Mouse (Mus musculus): ENCODE measurements around the gene Il18. TPM values are rescaled to one million over a fixed set of nuclear protein-coding genes. Genes with fewer than 3 reads are reported as not detected.
A peak's percentile ranks its signal among the peaks of the same experiment; 100 is the strongest.

The Il18 gene
- polyA plus RNA-seq, 1 experiment: 69.3 TPM

DNA sequence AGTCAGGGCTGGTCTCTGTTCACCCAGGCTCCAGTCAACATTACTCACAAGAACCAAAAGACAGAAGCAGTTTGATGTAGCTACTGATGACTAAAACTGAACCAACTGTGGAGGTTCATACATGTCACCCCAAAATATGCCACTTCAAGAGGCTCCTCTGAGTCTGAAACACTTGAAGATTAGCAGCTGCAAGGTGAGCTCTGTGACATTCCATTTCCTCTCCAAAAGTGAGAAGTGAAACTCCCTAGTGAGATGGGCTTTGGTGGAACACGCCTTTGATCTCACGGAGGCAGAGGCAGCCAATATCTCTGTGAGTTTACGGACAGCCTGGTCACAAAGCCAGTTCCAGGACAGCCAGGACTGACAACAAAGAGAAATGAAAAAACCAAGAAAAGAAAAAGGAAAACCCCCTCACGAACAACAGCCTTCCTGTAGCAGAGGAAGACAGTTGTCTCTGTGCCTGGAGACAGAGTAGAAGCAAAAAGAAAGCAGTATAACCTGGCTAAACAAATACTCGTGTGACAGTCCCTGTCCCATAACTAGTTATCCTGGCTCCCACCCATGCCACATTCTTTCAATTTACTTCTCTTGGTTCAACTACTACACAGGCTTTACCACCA is 6.7 kb upstream of the Il18 start:
- Histone ChIP-seq H3K27ac (ENCODE audit: insufficient read depth, low read length) (no peak overlapping the region), H3K4me3 (ENCODE audit: insufficient read depth, low read length) (no peak overlapping the region), H3K4me1 (ENCODE audit: control insufficient read depth, insufficient read depth, low read length) (no peaks in the 10 kb centered on the region)
- TF ChIP-seq CTCF (IDR thresholded peaks at IDR 0.05; ENCODE audit: extremely low read depth, insufficient read depth, low read length) (no peak), POLR2A (IDR thresholded peaks at IDR 0.05; ENCODE audit: extremely low read depth, insufficient read depth, low read length) (no peak)

DNA sequence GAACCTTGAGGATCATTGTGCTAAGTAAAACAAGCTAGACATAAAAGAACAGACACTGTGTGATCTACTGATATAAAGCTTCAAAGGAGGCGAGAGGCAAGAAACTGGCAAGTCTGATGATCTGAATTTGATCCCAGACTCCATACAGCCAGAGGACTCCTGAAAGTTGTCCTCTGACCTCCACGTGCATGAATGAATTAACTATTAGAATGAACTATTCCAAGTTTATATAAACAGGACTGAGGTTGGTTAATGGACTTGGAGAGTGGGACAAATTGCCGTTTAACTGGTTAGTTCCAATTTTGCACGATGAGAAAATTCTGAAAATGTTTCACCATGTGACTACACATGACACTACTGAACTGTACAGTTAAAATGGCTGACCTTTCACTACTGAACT is 5.7 kb upstream of the Il18 start:
- Histone ChIP-seq H3K27ac (ENCODE audit: insufficient read depth, low read length) (no peak overlapping the region), H3K4me1 (ENCODE audit: control insufficient read depth, insufficient read depth, low read length) (peaks cover under 1% of the 10 kb centered on the region; the same call in 1 of the 2 replicates), H3K4me3 (ENCODE audit: insufficient read depth, low read length) (no peak overlapping the region)
- TF ChIP-seq POLR2A (IDR thresholded peaks at IDR 0.05; ENCODE audit: extremely low read depth, insufficient read depth, low read length) (no peak), CTCF (IDR thresholded peaks at IDR 0.05; ENCODE audit: extremely low read depth, insufficient read depth, low read length) (no peak)

DNA sequence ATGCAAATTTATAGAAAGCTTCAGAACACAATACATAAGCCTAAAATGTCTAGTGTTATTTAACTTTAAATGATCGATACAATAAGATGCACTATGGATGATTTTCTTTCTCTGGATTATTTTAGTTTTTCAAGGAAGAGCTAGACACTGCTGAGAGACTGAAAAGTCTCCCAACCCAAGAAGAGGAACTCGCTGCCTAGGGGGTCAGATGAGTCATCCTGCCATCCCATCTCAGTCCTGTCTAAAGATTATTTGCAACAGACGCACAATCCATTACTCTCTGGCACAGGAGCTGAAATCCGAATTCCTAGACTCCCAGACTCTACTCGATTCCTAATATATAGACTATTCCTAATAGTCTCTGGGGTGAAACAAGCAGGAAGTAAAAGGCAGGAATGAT is 2.4 kb upstream of the Il18 start:
- no peak overlapping the region for H3K4me3 ChIP-seq (ENCODE audit: insufficient read depth, low read length)
- no peak overlapping the region for H3K27ac ChIP-seq (ENCODE audit: insufficient read depth, low read length)
- H3K4me1 ChIP-seq (ENCODE audit: control insufficient read depth, insufficient read depth, low read length): peaks cover 3% of the 10 kb centered on the region; the same call in 1 of the 2 replicates
- no peak for TF ChIP-seq CTCF (IDR thresholded peaks at IDR 0.05; ENCODE audit: extremely low read depth, insufficient read depth, low read length)
- no peak for TF ChIP-seq POLR2A (IDR thresholded peaks at IDR 0.05; ENCODE audit: extremely low read depth, insufficient read depth, low read length)

DNA sequence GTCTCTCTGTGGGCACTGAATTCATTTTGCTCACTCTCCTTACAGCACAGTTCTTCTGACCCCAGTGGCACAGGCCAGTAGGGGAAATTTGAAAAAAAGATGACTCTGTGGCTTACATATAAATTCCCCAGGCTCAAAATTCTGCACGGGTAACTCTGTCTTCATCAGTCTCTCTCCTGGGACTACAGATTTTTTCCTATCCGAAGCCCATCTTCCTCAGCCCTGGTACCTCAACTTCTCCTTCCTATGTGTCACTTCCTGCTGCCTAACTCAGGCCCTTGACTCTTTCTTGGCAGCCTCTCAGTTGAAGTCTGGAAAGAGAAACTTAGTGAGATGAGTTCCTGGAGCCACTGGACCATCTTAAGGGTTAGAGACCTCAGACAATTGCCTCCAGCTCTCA is 1.1 kb upstream of the Il18 start:
- Histone ChIP-seq H3K27ac (ENCODE audit: insufficient read depth, low read length) (peak overlapping the region; percentile 30; the same call in 1 of the 2 replicates), H3K4me1 (ENCODE audit: control insufficient read depth, insufficient read depth, low read length) (peaks cover 3% of the 10 kb centered on the region; the same call in 1 of the 2 replicates), H3K4me3 (ENCODE audit: insufficient read depth, low read length) (no peak overlapping the region)
- TF ChIP-seq POLR2A (IDR thresholded peaks at IDR 0.05; ENCODE audit: extremely low read depth, insufficient read depth, low read length): no peak
- TF ChIP-seq CTCF (IDR thresholded peaks at IDR 0.05; ENCODE audit: extremely low read depth, insufficient read depth, low read length): no peak

DNA sequence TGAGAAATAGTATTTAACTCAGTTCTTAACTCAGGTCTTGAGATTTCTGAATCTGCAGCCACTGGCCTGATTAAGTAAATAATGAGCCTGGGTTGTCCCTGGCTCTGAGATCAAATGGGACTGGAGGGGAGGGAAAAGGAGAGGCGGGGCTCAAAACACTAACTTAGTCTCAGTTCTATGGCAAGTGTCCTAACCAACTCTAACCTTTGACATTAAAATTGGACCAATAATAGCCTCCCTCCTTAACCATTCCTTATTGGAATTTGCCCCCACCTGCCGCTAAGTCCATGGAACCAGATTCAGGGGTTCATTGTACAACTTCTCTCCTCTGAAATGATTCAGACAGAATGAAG is 443 bp downstream of the Il18 start, which contains the start of gene Bco2:
Gene Bco2, minus strand, starts transcription at position 88 of the 353 bp plus-strand sequence.
- H3K4me3 ChIP-seq (ENCODE audit: insufficient read depth, low read length): peak within 1 kb of the TSS; percentile 45
- H3K4me1 ChIP-seq (ENCODE audit: control insufficient read depth, insufficient read depth, low read length): peaks cover 3% of the 10 kb centered on the region; the same call in 1 of the 2 replicates
- no peak for TF ChIP-seq POLR2A (IDR thresholded peaks at IDR 0.05; ENCODE audit: extremely low read depth, insufficient read depth, low read length)
- no peak for TF ChIP-seq CTCF (IDR thresholded peaks at IDR 0.05; ENCODE audit: extremely low read depth, insufficient read depth, low read length)
- H3K27ac ChIP-seq (ENCODE audit: insufficient read depth, low read length): peak within 1 kb of the TSS; percentile 94

DNA sequence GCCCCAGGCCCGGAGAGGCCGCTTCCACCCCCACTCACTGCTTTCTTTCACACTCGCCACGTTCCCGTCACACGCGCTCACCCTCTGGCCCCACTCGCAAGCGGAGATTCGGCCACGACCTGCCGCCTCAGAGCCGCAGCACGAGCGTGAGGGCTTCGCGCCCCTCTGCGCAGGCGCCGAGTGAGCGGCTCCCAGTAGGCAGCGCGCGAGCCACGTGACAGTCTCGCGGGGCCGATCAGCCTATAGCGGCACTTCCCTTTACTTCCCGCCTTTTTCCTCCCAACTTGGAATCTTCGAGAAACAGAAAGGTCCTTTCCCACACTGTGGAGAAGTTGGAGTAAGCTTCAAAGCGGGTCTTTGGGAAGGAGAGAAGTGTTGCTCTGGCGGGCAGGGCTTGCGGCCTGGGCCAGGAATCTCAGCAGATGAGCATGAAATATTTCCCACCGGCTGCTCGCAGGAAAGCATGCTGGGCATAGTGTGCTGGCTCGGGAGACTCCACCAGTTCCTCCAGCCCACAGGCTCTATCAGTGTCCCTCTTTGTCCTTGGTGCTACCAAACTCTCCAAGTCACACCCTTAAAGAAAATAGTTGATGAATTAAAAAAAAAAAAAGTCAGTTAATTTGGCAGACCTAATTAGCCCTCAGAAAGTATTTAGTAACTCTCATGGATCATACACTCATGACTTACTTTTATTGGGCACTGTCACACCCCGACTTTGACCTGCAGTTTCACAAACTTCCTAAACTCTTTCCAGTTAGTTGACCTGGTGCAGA is 6.7 kb downstream of the Il18 start, which contains the start of gene Tex12:
Gene Tex12, minus strand, starts transcription at position 181 of the 773 bp plus-strand sequence.
- no peaks in the 10 kb centered on the region for H3K4me1 ChIP-seq (ENCODE audit: control insufficient read depth, insufficient read depth, low read length)
- H3K27ac ChIP-seq (ENCODE audit: insufficient read depth, low read length): no peak within 1 kb of the TSS
- no peak within 1 kb of the TSS for H3K4me3 ChIP-seq (ENCODE audit: insufficient read depth, low read length)
- TF ChIP-seq POLR2A (IDR thresholded peaks at IDR 0.05; ENCODE audit: extremely low read depth, insufficient read depth, low read length) (no peak), CTCF (IDR thresholded peaks at IDR 0.05; ENCODE audit: extremely low read depth, insufficient read depth, low read length) (no peak)

DNA sequence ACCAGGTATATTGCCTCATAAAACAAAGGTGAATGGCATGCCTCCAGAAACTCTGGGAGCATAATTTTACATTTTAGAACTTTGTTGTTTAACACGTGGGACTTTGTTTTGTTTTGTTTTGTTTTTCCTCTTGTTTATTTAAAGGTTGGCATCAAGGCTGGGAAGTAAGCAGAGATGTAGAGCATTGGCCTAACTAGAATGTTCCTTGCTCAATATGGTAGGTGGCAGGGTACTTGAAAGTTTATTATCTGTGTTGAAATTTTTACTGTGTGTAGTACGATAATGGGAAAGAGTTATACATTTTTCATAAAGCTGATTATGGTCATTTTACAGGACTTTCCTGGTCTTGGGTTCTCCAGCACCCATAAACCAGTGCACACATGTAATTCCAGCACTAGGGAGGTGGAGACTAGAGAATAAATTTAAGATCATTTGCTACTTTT is 7.3 kb downstream of the Il18 start:
- no peak overlapping the region for H3K27ac ChIP-seq (ENCODE audit: insufficient read depth, low read length)

DNA sequence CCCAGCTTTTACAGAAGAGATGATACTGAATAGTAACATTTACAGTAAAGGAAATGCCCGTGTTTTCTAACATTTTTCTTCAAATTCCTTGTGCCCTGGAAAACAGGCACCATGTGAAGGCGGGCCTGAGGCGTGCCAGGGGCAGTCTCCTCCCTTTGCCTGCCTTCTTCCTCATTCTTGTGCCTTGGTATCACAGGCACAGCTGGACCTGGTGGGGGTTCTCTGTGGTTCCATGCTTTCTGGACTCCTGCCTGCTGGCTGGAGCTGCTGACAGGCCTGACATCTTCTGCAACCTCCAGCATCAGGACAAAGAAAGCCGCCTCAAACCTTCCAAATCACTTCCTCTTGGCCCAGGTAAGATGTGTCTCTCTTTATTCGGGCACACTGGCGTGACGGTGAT is 10.5 kb downstream of the Il18 start:
- Histone ChIP-seq H3K4me1 (ENCODE audit: control insufficient read depth, insufficient read depth, low read length) (no peaks in the 10 kb centered on the region), H3K4me3 (ENCODE audit: insufficient read depth, low read length) (no peak overlapping the region), H3K27ac (ENCODE audit: insufficient read depth, low read length) (no peak overlapping the region; the same call in 1 of the 2 replicates)
- TF ChIP-seq POLR2A (IDR thresholded peaks at IDR 0.05; ENCODE audit: extremely low read depth, insufficient read depth, low read length) (no peak), CTCF (IDR thresholded peaks at IDR 0.05; ENCODE audit: extremely low read depth, insufficient read depth, low read length) (no peak)

More for the DNA sequence above, 7.3 kb downstream of the Il18 start:
- H3K4me3 ChIP-seq (ENCODE audit: insufficient read depth, low read length): no peak overlapping the region
- no peak for TF ChIP-seq POLR2A (IDR thresholded peaks at IDR 0.05; ENCODE audit: extremely low read depth, insufficient read depth, low read length)
- TF ChIP-seq CTCF (IDR thresholded peaks at IDR 0.05; ENCODE audit: extremely low read depth, insufficient read depth, low read length): no peak
- H3K4me1 ChIP-seq (ENCODE audit: control insufficient read depth, insufficient read depth, low read length): no peaks in the 10 kb centered on the region

DNA sequence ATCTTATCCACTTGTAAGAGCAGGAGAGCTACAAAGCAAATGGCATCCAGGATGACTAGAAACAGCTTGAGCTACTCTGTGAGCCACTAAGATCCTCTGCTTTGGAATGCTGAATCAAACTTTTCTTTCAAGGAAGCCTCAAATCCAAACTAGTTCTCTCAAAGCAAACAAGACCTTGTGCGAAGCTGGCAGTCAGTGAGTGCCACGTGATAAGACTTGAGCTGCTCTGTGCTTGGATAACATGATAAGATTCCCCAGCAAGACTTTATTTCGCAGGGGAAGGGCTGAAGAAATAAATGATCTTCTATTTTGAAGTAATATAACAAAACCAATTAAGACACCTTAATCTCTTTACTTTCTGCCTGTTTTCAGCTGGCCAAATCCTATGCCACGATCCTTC is 11.3 kb downstream of the Il18 start:
- TF ChIP-seq CTCF (IDR thresholded peaks at IDR 0.05; ENCODE audit: extremely low read depth, insufficient read depth, low read length) (no peak), POLR2A (IDR thresholded peaks at IDR 0.05; ENCODE audit: extremely low read depth, insufficient read depth, low read length) (no peak)
- Histone ChIP-seq H3K4me3 (ENCODE audit: insufficient read depth, low read length) (no peak overlapping the region), H3K4me1 (ENCODE audit: control insufficient read depth, insufficient read depth, low read length) (no peaks in the 10 kb centered on the region), H3K27ac (ENCODE audit: insufficient read depth, low read length) (no peak overlapping the region)

Measured in cortical plate, adult 2 months (tissue).